Mouse (Mus musculus): ENCODE data around the gene Psmb8. TPM values are rescaled to one million over a fixed set of nuclear protein-coding genes. Genes with fewer than 3 reads are reported as not detected.

Psmb8 gene
- polyA plus RNA-seq, 1 experiment from 2014 or later, result 4.2 TPM

DNA sequence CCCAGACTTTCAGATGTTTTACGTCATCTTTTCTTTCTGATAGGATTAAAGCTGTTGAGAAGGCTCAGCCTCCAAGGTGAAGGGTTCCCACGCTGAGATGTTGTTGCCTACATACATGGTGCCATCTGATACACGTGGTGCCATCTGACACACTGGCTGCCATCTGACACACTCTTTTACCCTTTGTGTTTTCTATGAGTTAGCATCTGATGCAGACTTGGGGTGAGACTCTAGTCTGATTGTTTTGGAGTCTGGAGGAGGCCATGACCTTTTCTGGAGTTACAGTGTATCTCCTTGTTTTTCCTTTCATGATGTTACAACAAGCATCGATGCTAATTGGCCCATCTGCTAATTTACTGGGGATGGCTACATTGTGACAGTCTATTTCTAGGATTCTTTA, 47.1 kb downstream of the Psmb8 start:
- Histone ChIP-seq H3K4me1 (no peaks in the 10 kb centered on the region), H3K27ac (no peak overlapping the region), H3K27me3 (replicated peaks) (no peaks in the 10 kb centered on the region), H3K4me2 (no peak overlapping the region), H3K4me3 (no peak overlapping the region), H3K9me3 (no peaks in the 10 kb centered on the region), H3K36me3 (replicated peaks) (no peaks in the 10 kb centered on the region), H3K9ac (no peak overlapping the region)
- ATAC-seq (replicated peaks), result no peak
- WGBS, result 76% methylated on average over 4 of the region's 4 CpGs

DNA sequence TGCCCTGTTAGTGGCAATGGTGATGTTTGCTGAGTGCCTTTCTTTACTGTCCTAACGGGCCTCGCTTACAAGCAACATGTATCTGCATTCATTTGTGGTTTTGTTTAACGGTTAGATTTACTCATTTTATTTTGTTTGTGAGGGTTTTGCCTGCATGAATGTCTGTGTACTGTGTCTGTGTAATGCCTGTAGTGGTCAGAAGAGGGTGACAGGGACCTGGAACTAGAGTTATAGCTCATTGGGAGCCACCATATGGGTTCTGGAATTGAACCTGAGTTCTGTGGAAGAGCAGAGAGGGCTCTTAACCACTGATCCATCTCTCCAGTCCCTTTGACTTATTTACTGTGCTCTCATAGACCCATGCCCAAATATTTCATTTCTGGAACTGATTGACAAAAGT, 49.5 kb downstream of the Psmb8 start:
- no peaks in the 10 kb centered on the region for H3K4me1 ChIP-seq
- ATAC-seq (replicated peaks), result no peak

GRCm38 (mm10) chr17:34248764-34249163, 51.2 kb downstream of the Psmb8 start:
- Histone ChIP-seq H3K9me3 (no peaks in the 10 kb centered on the region), H3K4me1 (no peaks in the 10 kb centered on the region), H3K27ac (no peak overlapping the region), H3K4me2 (no peak overlapping the region), H3K36me3 (replicated peaks) (no peaks in the 10 kb centered on the region), H3K4me3 (no peak overlapping the region), H3K9ac (no peak overlapping the region), H3K27me3 (replicated peaks) (no peaks in the 10 kb centered on the region)
- WGBS, result 66% methylated on average over 2 of the region's 2 CpGs
- no peak for ATAC-seq (replicated peaks)

More for the DNA sequence above, 49.5 kb downstream of the Psmb8 start:
- 84% methylated on average over 3 of the region's 3 CpGs for WGBS
- Histone ChIP-seq H3K27ac (no peak overlapping the region), H3K4me3 (no peak overlapping the region), H3K27me3 (replicated peaks) (no peaks in the 10 kb centered on the region), H3K9me3 (no peaks in the 10 kb centered on the region), H3K9ac (no peak overlapping the region), H3K4me2 (no peak overlapping the region), H3K36me3 (replicated peaks) (no peaks in the 10 kb centered on the region)

- ATAC-seq (replicated peaks), result no peak
- H3K4me1 ChIP-seq, result no peaks in the 10 kb centered on the region
- H3K4me2 ChIP-seq, result no peak overlapping the region
- no peaks in the 10 kb centered on the region for H3K36me3 ChIP-seq (replicated peaks)
- no peak overlapping the region for H3K4me3 ChIP-seq
- no peaks in the 10 kb centered on the region for H3K9me3 ChIP-seq
- WGBS, result 44% methylated on average over 3 of the region's 3 CpGs
- no peak overlapping the region for H3K27ac ChIP-seq
- H3K9ac ChIP-seq, result no peak overlapping the region
- H3K27me3 ChIP-seq (replicated peaks), result no peaks in the 10 kb centered on the region
Observed at GRCm38 (mm10) chr17:34249361-34249760, 51.8 kb downstream of the Psmb8 start.

DNA sequence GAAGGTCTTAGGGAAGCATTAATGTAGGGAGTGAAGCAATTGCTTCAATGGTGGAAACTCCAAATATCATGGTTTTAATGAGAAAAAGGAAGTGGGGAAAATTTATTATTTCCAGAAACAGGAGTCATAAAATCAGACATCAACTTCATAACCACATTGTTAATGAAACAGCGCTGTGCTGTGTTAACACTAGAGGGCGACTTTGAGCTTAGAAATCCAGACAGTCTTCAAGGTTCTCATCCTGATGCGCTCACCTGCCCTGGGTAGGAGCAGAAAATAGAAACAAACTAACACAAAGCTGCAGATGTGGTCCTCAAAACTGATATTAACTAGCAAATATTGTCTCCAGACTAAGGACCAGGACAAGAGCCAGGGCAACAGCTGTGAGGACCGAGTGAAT, 52.4 kb downstream of the Psmb8 start:
- 12% methylated on average over 4 of the region's 4 CpGs for WGBS

More for the DNA sequence above, 52.4 kb downstream of the Psmb8 start:
- Histone ChIP-seq H3K4me2 (no peak overlapping the region), H3K27ac (no peak overlapping the region), H3K4me1 (no peaks in the 10 kb centered on the region), H3K27me3 (replicated peaks) (no peaks in the 10 kb centered on the region), H3K4me3 (no peak overlapping the region), H3K9me3 (no peaks in the 10 kb centered on the region), H3K36me3 (replicated peaks) (no peaks in the 10 kb centered on the region), H3K9ac (no peak overlapping the region)
- 0 out of 2 replicates have a peak, but pooled peaks have one; percentile 37 for ATAC-seq (replicated peaks)

Other genes starting within 250 kb of the Psmb8 start
- 14.9 and 15.1 TPM in 2 replicates for gene B3galt4, start 246.2 kb upstream of the Psmb8 start, polyA plus RNA-seq (2015; fragmentation: Nextera tagmentation; extraction: Ambion mirVana)
- gene Vps52, start 241.9 kb upstream of the Psmb8 start, polyA plus RNA-seq (2015; fragmentation: Nextera tagmentation; extraction: Ambion mirVana), result 80.9 and 84.4 TPM in 2 replicates
- gene Rps18, start 241.7 kb upstream of the Psmb8 start, polyA plus RNA-seq (2015; fragmentation: Nextera tagmentation; extraction: Ambion mirVana), result 689 and 743 TPM in 2 replicates
- gene H2-K1, start 197.4 kb upstream of the Psmb8 start, polyA plus RNA-seq (2015; fragmentation: Nextera tagmentation; extraction: Ambion mirVana), result 19.0 and 20.1 TPM in 2 replicates
- gene Ring1, start 173.0 kb upstream of the Psmb8 start, polyA plus RNA-seq (2015; fragmentation: Nextera tagmentation; extraction: Ambion mirVana), result 22.8 and 26.3 TPM in 2 replicates
- 65.6 and 74.1 TPM in 2 replicates for gene H2-Ke6, start 169.7 kb upstream of the Psmb8 start, polyA plus RNA-seq (2015; fragmentation: Nextera tagmentation; extraction: Ambion mirVana)
- 178 and 184 TPM in 2 replicates for gene Slc39a7, start 166.0 kb upstream of the Psmb8 start, polyA plus RNA-seq (2015; fragmentation: Nextera tagmentation; extraction: Ambion mirVana)
- 64.7 and 65.5 TPM in 2 replicates for gene Rxrb, start 165.9 kb upstream of the Psmb8 start, polyA plus RNA-seq (2015; fragmentation: Nextera tagmentation; extraction: Ambion mirVana)
- gene Col11a2, start 158.3 kb upstream of the Psmb8 start, polyA plus RNA-seq (2015; fragmentation: Nextera tagmentation; extraction: Ambion mirVana), result 3.2 and 4.8 TPM in 2 replicates
- not detected in 2 replicates for gene H2-Oa, start 105.4 kb upstream of the Psmb8 start, polyA plus RNA-seq (2015; fragmentation: Nextera tagmentation; extraction: Ambion mirVana)
- 17.2 and 18.8 TPM in 2 replicates for gene H2-DMa, start 78.2 kb upstream of the Psmb8 start, polyA plus RNA-seq (2015; fragmentation: Nextera tagmentation; extraction: Ambion mirVana)
- 137 and 140 TPM in 2 replicates for gene Brd2, start 75.1 kb upstream of the Psmb8 start, polyA plus RNA-seq (2015; fragmentation: Nextera tagmentation; extraction: Ambion mirVana)
- gene H2-DMb2, start 54.4 kb upstream of the Psmb8 start, polyA plus RNA-seq (2015; fragmentation: Nextera tagmentation; extraction: Ambion mirVana), result 0.27 and 0.65 TPM in 2 replicates
- gene H2-DMb1, start 44.6 kb upstream of the Psmb8 start, polyA plus RNA-seq (2015; fragmentation: Nextera tagmentation; extraction: Ambion mirVana), result 0.79 and 1.2 TPM in 2 replicates
- gene Tap1, start 10.2 kb upstream of the Psmb8 start, polyA plus RNA-seq (2015; fragmentation: Nextera tagmentation; extraction: Ambion mirVana), result 2.3 and 3.1 TPM in 2 replicates
- 1.5 and 2.0 TPM in 2 replicates for gene Psmb9, start 10.0 kb upstream of the Psmb8 start, polyA plus RNA-seq (2015; fragmentation: Nextera tagmentation; extraction: Ambion mirVana)
- 1.7 and 2.2 TPM in 2 replicates for gene Tap2, start 5.8 kb downstream of the Psmb8 start, polyA plus RNA-seq (2015; fragmentation: Nextera tagmentation; extraction: Ambion mirVana)
- 0.06 and 0.18 TPM in 2 replicates for gene H2-Ob, start 41.2 kb downstream of the Psmb8 start, polyA plus RNA-seq (2015; fragmentation: Nextera tagmentation; extraction: Ambion mirVana)
- 1.4 and 2.3 TPM in 2 replicates for gene H2-Ab1, start 60.0 kb downstream of the Psmb8 start, polyA plus RNA-seq (2015; fragmentation: Nextera tagmentation; extraction: Ambion mirVana)
- gene H2-Aa, start 90.1 kb downstream of the Psmb8 start, polyA plus RNA-seq (2015; fragmentation: Nextera tagmentation; extraction: Ambion mirVana), result 0.30 and 0.61 TPM in 2 replicates
- 2.9 and 3.1 TPM in 2 replicates for gene H2-Eb1, start 108.1 kb downstream of the Psmb8 start, polyA plus RNA-seq (2015; fragmentation: Nextera tagmentation; extraction: Ambion mirVana)
- 0.08 and 0.19 TPM in 2 replicates for gene H2-Eb2, start 127.9 kb downstream of the Psmb8 start, polyA plus RNA-seq (2015; fragmentation: Nextera tagmentation; extraction: Ambion mirVana)
- not detected in 2 replicates for gene Btnl2, start 157.1 kb downstream of the Psmb8 start, polyA plus RNA-seq (2015; fragmentation: Nextera tagmentation; extraction: Ambion mirVana)
- not detected in 2 replicates for gene Btnl1, start 179.4 kb downstream of the Psmb8 start, polyA plus RNA-seq (2015; fragmentation: Nextera tagmentation; extraction: Ambion mirVana)
- 5.8 and 7.1 TPM in 2 replicates for gene BC051142, start 201.1 kb downstream of the Psmb8 start, polyA plus RNA-seq (2015; fragmentation: Nextera tagmentation; extraction: Ambion mirVana)